Mouse (Mus musculus) MEL (cell line): ENCODE results near the gene Vars.

ENCODE experiments used
- BHLHE40 ChIP-seq: IDR thresholded peaks from 2 replicates; pipeline ENCODE4 v1.6.1; 2012; ENCODE audit warnings: low read depth, mild to moderate bottlenecking, inconsistent platforms, low read length, improper control_type of control experiment, borderline replicate concordance
- CTCF ChIP-seq, 3 experiments: IDR thresholded peaks in 2 of 3; conservative IDR thresholded peaks in 1 of 3; 2 replicates each; pipeline ENCODE4 v1.5.1; 2011 to 2012; ENCODE audit warnings: low read length in 3 of 3, low read depth in 2 of 3, mild to moderate bottlenecking in 2 of 3, improper control_type of control experiment in 1 of 3, inconsistent platforms in 1 of 3, mixed read lengths in 1 of 3, moderate library complexity in 1 of 3; ENCODE audit not compliant: control insufficient read depth in 1 of 3, insufficient read depth in 1 of 3, poor library complexity in 1 of 3, severe bottlenecking in 1 of 3
- GATA1 ChIP-seq: IDR thresholded peaks from 2 replicates; pipeline ENCODE4 v1.6.1; 2011; ENCODE audit warnings: low read depth, low read length, improper control_type of control experiment
- MAX ChIP-seq: IDR thresholded peaks from 2 replicates; pipeline ENCODE4 v1.6.1; 2011; ENCODE audit warnings: low read length, improper control_type of control experiment
- POLR2A ChIP-seq, 2 experiments: IDR thresholded peaks; 2 replicates each; pipeline ENCODE4 v1.6.1; 2011 to 2012; ENCODE audit warnings: low read length in 2 of 2, mild to moderate bottlenecking in 2 of 2, control low read depth in 1 of 2, improper control_type of control experiment in 1 of 2, low read depth in 1 of 2, moderate library complexity in 1 of 2; ENCODE audit not compliant: control insufficient read depth in 1 of 2, insufficient read depth in 1 of 2, poor library complexity in 1 of 2
- RCOR1 ChIP-seq: IDR thresholded peaks from 2 replicates; pipeline ENCODE4 v1.6.1; 2012; ENCODE audit warnings: low read depth, mild to moderate bottlenecking, inconsistent platforms, low read length, improper control_type of control experiment
- TCF12 ChIP-seq: IDR thresholded peaks from 2 replicates; pipeline ENCODE4 v1.6.1; 2014; ENCODE audit warnings: low read depth, mild to moderate bottlenecking, inconsistent platforms, low read length, improper control_type of control experiment, moderate library complexity
- USF1 ChIP-seq: IDR thresholded peaks from 2 replicates; pipeline ENCODE4 v1.6.1; 2014; ENCODE audit warnings: low read depth, mild to moderate bottlenecking, inconsistent platforms, low read length, improper control_type of control experiment, moderate library complexity
- USF2 ChIP-seq, 2 experiments: IDR thresholded peaks; 2 replicates each; pipeline ENCODE4 v1.6.1; 2011 to 2012; ENCODE audit warnings: improper control_type of control experiment in 2 of 2, low read length in 2 of 2, borderline replicate concordance in 1 of 2, inconsistent platforms in 1 of 2, low read depth in 1 of 2, mild to moderate bottlenecking in 1 of 2; ENCODE audit not compliant: insufficient read depth in 1 of 2

DNA sequence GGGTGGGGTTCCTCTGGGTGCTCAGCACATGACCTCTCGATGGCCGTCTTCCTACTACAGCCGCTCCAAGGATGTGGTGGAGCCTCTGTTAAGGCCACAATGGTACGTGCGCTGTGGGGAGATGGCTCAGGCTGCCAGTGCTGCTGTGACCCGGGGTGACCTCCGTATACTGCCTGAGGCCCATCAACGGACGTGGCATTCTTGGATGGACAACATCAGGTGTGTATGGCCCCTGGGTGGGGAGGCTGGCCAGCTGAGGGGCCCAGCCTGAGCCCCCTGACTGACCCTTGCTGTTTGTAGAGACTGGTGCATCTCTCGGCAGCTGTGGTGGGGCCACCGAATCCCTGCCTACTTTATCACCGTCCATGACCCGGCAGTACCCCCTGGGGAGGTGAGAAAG lies 11.6 kb downstream of the Vars start:
- TF ChIP-seq BHLHE40, result no peak
- no peak for TF ChIP-seq POLR2A (IDR thresholded peaks at IDR 0.05; ENCODE audit: control insufficient read depth in 1 of 2, insufficient read depth in 1 of 2, low read depth in 1 of 2, low read length in 2 of 2, poor library complexity in 1 of 2)
- TF ChIP-seq MAX, result no peak
- TF ChIP-seq USF1, result no peak
- no peak for TF ChIP-seq CTCF (IDR thresholded peaks at IDR 0.05 in 2 of 3, conservative IDR thresholded peaks at IDR 0.05 in 1 of 3; ENCODE audit: control insufficient read depth in 1 of 3, insufficient read depth in 1 of 3, low read depth in 2 of 3, low read length in 3 of 3, poor library complexity in 1 of 3, severe bottlenecking in 1 of 3)
- TF ChIP-seq RCOR1, result no peak
- no peak for TF ChIP-seq USF2 (IDR thresholded peaks at IDR 0.05; ENCODE audit: borderline replicate concordance in 1 of 2, insufficient read depth in 1 of 2, low read depth in 1 of 2, low read length in 2 of 2)
- TF ChIP-seq GATA1, result no peak
- TF ChIP-seq TCF12, result no peak
